ENCODE assay signal across 9 mouse cellular contexts in the genomic region with DNA sequence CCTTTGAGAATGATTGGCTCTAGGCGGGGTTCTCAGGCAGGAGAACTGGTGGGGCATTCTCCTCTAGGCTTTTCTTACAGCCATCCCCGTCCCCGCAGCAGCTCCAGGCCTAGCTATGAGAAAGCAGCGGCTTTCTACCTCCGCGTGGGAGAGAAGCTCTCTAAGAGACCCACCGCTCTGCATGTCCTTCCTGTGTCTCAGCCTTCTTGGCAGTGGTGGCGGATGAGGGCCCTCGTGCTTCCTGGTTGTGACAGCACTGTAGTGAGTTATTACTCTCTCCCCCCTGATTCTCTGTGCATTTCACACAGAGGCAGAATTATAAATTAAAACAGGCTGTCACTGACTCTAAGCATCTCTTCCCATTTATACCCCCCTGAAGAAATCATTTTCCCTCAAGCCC.
DNase-seq lines count a peak whose midpoint lies in the region; ATAC-seq and TF ChIP-seq lines count a peak whose summit lies in the region.
"Had no signal": no experiment of that assay in that cellular context is flagged by ENCODE, and none has a peak within 500 bp of the region (broad histone marks: within the 10 kb centered on the region; RNA-seq: fewer than 3 reads in every experiment).

No protein-coding gene starts in this region.

- no peak for TF ChIP-seq EP300 in lung, postnatal 0 days (IDR thresholded peaks at IDR 0.05)

- H3K4me3 ChIP-seq in lung, embryonic 16.5 days (ENCODE audit: low read length) = no peak overlapping the region
- no peak overlapping the region for H3K4me3 ChIP-seq in lung, postnatal 0 days (ENCODE audit: low read depth, low read length)
- no peak overlapping the region for H3K4me3 ChIP-seq in kidney, adult 2 months (ENCODE audit: insufficient read depth, low read depth, low read length)
- H3K4me3 ChIP-seq in midbrain, embryonic 11.5 days (ENCODE audit: low read depth, low read length) = no peak overlapping the region

- 30% methylated on average over 9 of the region's 9 CpGs for WGBS in lung, embryonic 16.5 days
- 25% methylated on average over 9 of the region's 9 CpGs for WGBS in lung, postnatal 0 days
- WGBS in kidney, adult 2 months = 30% methylated on average over 9 of the region's 9 CpGs
- WGBS in midbrain, embryonic 11.5 days = 66% methylated on average over 9 of the region's 9 CpGs

- no peak overlapping the region for H3K9ac ChIP-seq in lung, embryonic 16.5 days (ENCODE audit: low read length)
- no peak overlapping the region for H3K9ac ChIP-seq in lung, postnatal 0 days (replicated peaks; ENCODE audit: low read depth)
- no peak overlapping the region for H3K9ac ChIP-seq in midbrain, embryonic 11.5 days (ENCODE audit: low read length)
- H3K9ac ChIP-seq: liver, embryonic 14.5 days had no signal

- no peaks in the 10 kb centered on the region for H3K27me3 ChIP-seq in lung, embryonic 16.5 days (ENCODE audit: control insufficient read depth, insufficient read depth, low read depth, low read length)
- no peaks in the 10 kb centered on the region for H3K27me3 ChIP-seq in lung, postnatal 0 days (replicated peaks; ENCODE audit: insufficient read depth, low read length)
- H3K27me3 ChIP-seq in kidney, adult 2 months (replicated peaks; ENCODE audit: control insufficient read depth, insufficient read depth, low read length) = no peaks in the 10 kb centered on the region
- 0 out of 2 replicates have a peak, but pooled peaks cover 4% of the 10 kb centered on the region for H3K27me3 ChIP-seq in midbrain, embryonic 11.5 days (ENCODE audit: control insufficient read depth, insufficient read depth, low read length)

- no peaks in the 10 kb centered on the region for H3K4me1 ChIP-seq in lung, embryonic 16.5 days (replicated peaks; ENCODE audit: control insufficient read depth, insufficient read depth, low read length)
- H3K4me1 ChIP-seq in lung, postnatal 0 days (ENCODE audit: insufficient read depth, low read depth, low read length) = no peaks in the 10 kb centered on the region
- H3K4me1 ChIP-seq in kidney, adult 2 months (ENCODE audit: control insufficient read depth, insufficient read depth, low read length) = no peaks in the 10 kb centered on the region
- peaks cover 18% of the 10 kb centered on the region for H3K4me1 ChIP-seq in midbrain, embryonic 11.5 days (ENCODE audit: control insufficient read depth, insufficient read depth, low read length)

- H3K36me3 ChIP-seq in lung, embryonic 16.5 days (ENCODE audit: control insufficient read depth, insufficient read depth, low read length) = no peaks in the 10 kb centered on the region
- no peaks in the 10 kb centered on the region for H3K36me3 ChIP-seq in lung, postnatal 0 days (ENCODE audit: insufficient read depth, low read length)
- no peaks in the 10 kb centered on the region for H3K36me3 ChIP-seq in kidney, adult 2 months (ENCODE audit: control insufficient read depth, insufficient read depth, low read length)
- no peaks in the 10 kb centered on the region for H3K36me3 ChIP-seq in midbrain, embryonic 11.5 days (ENCODE audit: control insufficient read depth, insufficient read depth, low read length)

- no peak overlapping the region for H3K4me2 ChIP-seq in lung, embryonic 16.5 days (ENCODE audit: low read depth, low read length)
- no peak overlapping the region for H3K4me2 ChIP-seq in lung, postnatal 0 days (replicated peaks; ENCODE audit: low read depth, low read length)
- H3K4me2 ChIP-seq in midbrain, embryonic 11.5 days = no peak overlapping the region

- ATAC-seq in lung, embryonic 16.5 days (ENCODE audit: low read depth) = peak; percentile 34; the same call in 1 of the 2 replicates
- no peak for ATAC-seq in lung, postnatal 0 days
- ATAC-seq in midbrain, embryonic 11.5 days (ENCODE audit: low FRiP score) = no peak

- no peak for DNase-seq in lung, postnatal 0 days (ENCODE audit: low spot score)
- peak; percentile 18 for DNase-seq in c-Kit-positive CD71-negative TER-119-negative erythroid progenitor cells, embryonic 14.5 days (ENCODE audit: low read depth)
- DNase-seq in kidney, adult 2 months = peak; percentile 67
- peak; percentile 5 to 18 for DNase-seq in thymus, adult 18-20 months
- no peak for DNase-seq in midbrain, embryonic 11.5 days (ENCODE audit: low spot score, missing footprints)
- no peak for DNase-seq in layer of hippocampus, postnatal 10 days (ENCODE audit: low spot score in 2 of 2)
- no peak for DNase-seq in cerebellum, adult 9-10 months

- no peaks in the 10 kb centered on the region for H3K9me3 ChIP-seq in lung, embryonic 16.5 days (ENCODE audit: control insufficient read depth, low read length)
- H3K9me3 ChIP-seq in lung, postnatal 0 days (ENCODE audit: low read length) = no peaks in the 10 kb centered on the region
- H3K9me3 ChIP-seq in midbrain, embryonic 11.5 days (ENCODE audit: control insufficient read depth, low read length) = no peaks in the 10 kb centered on the region

- H3K27ac ChIP-seq in lung, embryonic 16.5 days (ENCODE audit: low read length) = no peak overlapping the region
- no peak overlapping the region for H3K27ac ChIP-seq in lung, postnatal 0 days (ENCODE audit: low read length)
- H3K27ac ChIP-seq in kidney, adult 2 months (ENCODE audit: insufficient read depth, low read depth, low read length) = no peak overlapping the region
- no peak overlapping the region for H3K27ac ChIP-seq in midbrain, embryonic 11.5 days (ENCODE audit: low read depth, low read length)
- H3K27ac ChIP-seq: liver, embryonic 14.5 days had no signal

- TF ChIP-seq POLR2A in kidney, adult 2 months (IDR thresholded peaks at IDR 0.05; ENCODE audit: low read depth, low read length) = no peak

- TF ChIP-seq CTCF in lung, postnatal 0 days (IDR thresholded peaks at IDR 0.05) = no peak
- TF ChIP-seq CTCF in kidney, adult 2 months (conservative IDR thresholded peaks at IDR 0.05; ENCODE audit: insufficient read depth, insufficient read length, low read depth, low read length) = no peak

Comparison
In these comparisons a context has a peak if more than half of its experiments do, and no peak if none do; other contexts are left out.
1. DNase-seq: peak in c-Kit-positive CD71-negative TER-119-negative erythroid progenitor cells, embryonic 14.5 days (single experiment), kidney, adult 2 months (single experiment) and thymus, adult 18-20 months (2 of 2); none in lung, postnatal 0 days (single experiment), midbrain, embryonic 11.5 days (single experiment), layer of hippocampus, postnatal 10 days (0 of 2) and cerebellum, adult 9-10 months (single experiment).